Mouse (Mus musculus) neural tube, embryonic 14.5 days (tissue): Measurements from ENCODE around the gene Txndc17. TPM values are rescaled to one million over a fixed set of nuclear protein-coding genes. Genes with fewer than 3 reads are reported as not detected.
A peak's percentile ranks its signal among the peaks of the same experiment; 100 is the strongest.

Experiments
- ATAC-seq: fragments of 200-750 bp; cut with Nextera tagmentation; 2 replicates; pipeline ENCODE4 v1.8.0; 2017; ENCODE audit warnings: low read depth, mild to moderate bottlenecking, moderate TSS enrichment, moderate library complexity
- H3K27ac ChIP-seq: fragments of 300-500 bp; sonication (generic); 2 replicates; pipeline ENCODE4 v1.5.1; 2014; ENCODE audit warnings: low read depth, mild to moderate bottlenecking, control low read depth, low read length, moderate library complexity, mixed read lengths
- H3K27me3 ChIP-seq: fragments of 300-500 bp; sonication (generic); 2 replicates; pipeline ENCODE4 v1.6.1; 2014; ENCODE audit warnings: low read length; ENCODE audit not compliant: control insufficient read depth, insufficient read depth
- H3K36me3 ChIP-seq: fragments of 300-500 bp; sonication (generic); 2 replicates; pipeline ENCODE4 v1.6.1; 2014; ENCODE audit warnings: low read length, mixed read lengths; ENCODE audit not compliant: control insufficient read depth, insufficient read depth
- H3K4me1 ChIP-seq: fragments of 300-500 bp; sonication (generic); 2 replicates; pipeline ENCODE4 v1.6.1; 2014; ENCODE audit warnings: low read length; ENCODE audit not compliant: control insufficient read depth, insufficient read depth
- H3K4me2 ChIP-seq: fragments of 300-500 bp; sonication (generic); 2 replicates; pipeline ENCODE4 v1.6.1; 2014; ENCODE audit warnings: mild to moderate bottlenecking, low read depth, low read length, control low read depth
- H3K4me3 ChIP-seq: fragments of 300-500 bp; sonication (generic); 2 replicates; pipeline ENCODE4 v1.5.1; 2014; ENCODE audit warnings: low read depth, low read length, control low read depth, mixed read lengths
- H3K9ac ChIP-seq: fragments of 300-500 bp; sonication (generic); replicated peaks from 2 replicates; pipeline ENCODE4 v1.6.1; 2014; ENCODE audit warnings: low read depth, mild to moderate bottlenecking, control low read depth, low read length, mixed read lengths
- H3K9me3 ChIP-seq: fragments of 300-500 bp; sonication (generic); 2 replicates; pipeline ENCODE4 v1.6.1; 2016; ENCODE audit warnings: low read length; ENCODE audit not compliant: control insufficient read depth
- WGBS: fragments of 180-500 bp; shearing (Covaris S2); extraction: QIAGEN DNeasy Blood & Tissue Kit; methylation state at CpG from one replicate; pipeline ENCODE4 v1.1.7; 2014; 5-methylcytosine and 5-hydroxymethylcytosine counted together
- polyA plus RNA-seq: library from polyadenylated mRNA; unstranded; fragments of >200 nt; fragmentation: Nextera tagmentation; extraction: Ambion mirVana; gene quantifications from 2 replicates; pipeline ENCODE4 v1.2.1, GENCODE M21; 2014

The Txndc17 gene
- polyA plus RNA-seq, 1 experiment from 2014 or later: 147 TPM

GRCm38 (mm10) chr11:72214591-72215409 lies 7.5 kb downstream of the Txndc17 start:
- Histone ChIP-seq H3K9ac (peak overlapping the region; percentile 70), H3K4me1 (peaks cover 16% of the 10 kb centered on the region; the same call in 1 of the 2 replicates), H3K36me3 (peaks cover 21% of the 10 kb centered on the region), H3K27me3 (no peaks in the 10 kb centered on the region), H3K4me2 (peak overlapping the region; percentile 76), H3K4me3 (peak overlapping the region; percentile 80), H3K27ac (peak overlapping the region; percentile 90), H3K9me3 (no peaks in the 10 kb centered on the region)
- WGBS: under 1% methylated on average over 51 of the region's 51 CpGs
- ATAC-seq: peak; percentile 97

GRCm38 (mm10) chr11:72215410-72215797 lies 8.1 kb downstream of the Txndc17 start, which contains the start of gene Med31:
Gene Med31, minus strand, starts transcription at chr11:72215592.
- peak; percentile 88 for ATAC-seq
- Histone ChIP-seq H3K4me3 (peak within 1 kb of the TSS; percentile 80), H3K9me3 (no peaks in the 10 kb centered on the region), H3K9ac (peak within 1 kb of the TSS; percentile 70), H3K4me2 (peak within 1 kb of the TSS; percentile 76), H3K27me3 (no peaks in the 10 kb centered on the region), H3K4me1 (peaks cover 16% of the 10 kb centered on the region; the same call in 1 of the 2 replicates), H3K27ac (peak within 1 kb of the TSS; percentile 90), H3K36me3 (peaks cover 15% of the 10 kb centered on the region)
- whole genome bisulfite sequencing: 3% methylated on average over 29 of the region's 29 CpGs

- Histone ChIP-seq H3K4me2 (peak overlapping the region; percentile 76; the same call in 1 of the 2 replicates), H3K9me3 (no peaks in the 10 kb centered on the region), H3K9ac (0 out of 2 replicates have a peak overlapping the region, but pooled peaks have one; percentile 11), H3K4me3 (no peak overlapping the region), H3K36me3 (0 out of 2 replicates have a peak, but pooled peaks cover under 1% of the 10 kb centered on the region), H3K27me3 (no peaks in the 10 kb centered on the region), H3K27ac (no peak overlapping the region), H3K4me1 (peaks cover 16% of the 10 kb centered on the region; the same call in 1 of the 2 replicates)
- 88% methylated on average over 5 of the region's 5 CpGs for WGBS
- no peak for ATAC-seq
Measured at GRCm38 (mm10) chr11:72217116-72217515, 9.8 kb downstream of the Txndc17 start.

GRCm38 (mm10) chr11:72221278-72221677 lies 13.9 kb downstream of the Txndc17 start:
- no peak overlapping the region for H3K4me3 ChIP-seq
- H3K27me3 ChIP-seq: no peaks in the 10 kb centered on the region
- no peaks in the 10 kb centered on the region for H3K9me3 ChIP-seq
- no peak overlapping the region for H3K27ac ChIP-seq
- WGBS: 17% methylated on average over 6 of the region's 6 CpGs
- H3K9ac ChIP-seq: no peak overlapping the region
- ATAC-seq: no peak
- no peak overlapping the region for H3K4me2 ChIP-seq
- peaks cover 11% of the 10 kb centered on the region; the same call in 1 of the 2 replicates for H3K4me1 ChIP-seq
- no peaks in the 10 kb centered on the region for H3K36me3 ChIP-seq

- H3K9me3 ChIP-seq: no peaks in the 10 kb centered on the region
- ATAC-seq: no peak
Measured at GRCm38 (mm10) chr11:72223414-72223813, 16.1 kb downstream of the Txndc17 start.

GRCm38 (mm10) chr11:72224865-72225264 lies 17.5 kb downstream of the Txndc17 start:
- Histone ChIP-seq H3K27me3 (no peaks in the 10 kb centered on the region), H3K4me2 (no peak overlapping the region), H3K9me3 (no peaks in the 10 kb centered on the region), H3K9ac (no peak overlapping the region), H3K27ac (no peak overlapping the region), H3K4me3 (no peak overlapping the region), H3K36me3 (no peaks in the 10 kb centered on the region), H3K4me1 (peaks cover 4% of the 10 kb centered on the region; the same call in 1 of the 2 replicates)
- ATAC-seq: peak; percentile 31; the same call in 1 of the 2 replicates
- WGBS: 17% methylated on average over 5 of the region's 5 CpGs

More at GRCm38 (mm10) chr11:72223414-72223813, 16.1 kb downstream of the Txndc17 start:
- Histone ChIP-seq H3K4me3 (no peak overlapping the region), H3K36me3 (no peaks in the 10 kb centered on the region), H3K4me2 (no peak overlapping the region), H3K27ac (no peak overlapping the region), H3K4me1 (peaks cover 4% of the 10 kb centered on the region; the same call in 1 of the 2 replicates), H3K9ac (no peak overlapping the region), H3K27me3 (no peaks in the 10 kb centered on the region)
- 87% methylated on average over 4 of the region's 4 CpGs for WGBS

- no peaks in the 10 kb centered on the region for H3K9me3 ChIP-seq
- H3K27me3 ChIP-seq: no peaks in the 10 kb centered on the region
- H3K36me3 ChIP-seq: no peaks in the 10 kb centered on the region
- no peak overlapping the region for H3K27ac ChIP-seq
- H3K4me1 ChIP-seq: peaks cover 4% of the 10 kb centered on the region; the same call in 1 of the 2 replicates
- H3K4me3 ChIP-seq: no peak overlapping the region
- no peak overlapping the region for H3K9ac ChIP-seq
- peak; percentile 11; the same call in 1 of the 2 replicates for ATAC-seq
- no peak overlapping the region for H3K4me2 ChIP-seq
- 29% methylated on average over 10 of the region's 10 CpGs for WGBS
Measured at GRCm38 (mm10) chr11:72226020-72226791, 18.9 kb downstream of the Txndc17 start.

- Histone ChIP-seq H3K9ac (no peak overlapping the region), H3K4me2 (no peak overlapping the region), H3K27ac (no peak overlapping the region), H3K27me3 (no peaks in the 10 kb centered on the region), H3K9me3 (no peaks in the 10 kb centered on the region), H3K36me3 (no peaks in the 10 kb centered on the region), H3K4me1 (peaks cover 4% of the 10 kb centered on the region; the same call in 1 of the 2 replicates), H3K4me3 (no peak overlapping the region)
- ATAC-seq: no peak
- 92% methylated on average over 6 of the region's 6 CpGs for WGBS
Measured at GRCm38 (mm10) chr11:72226901-72227300, 19.6 kb downstream of the Txndc17 start.
